Mouse (Mus musculus): ENCODE results near the gene Fam126a.
"Not testable (repeated sequence)": the region's sequence is repeated elsewhere in the genome, so short reads cannot be mapped to it uniquely, and the experiment has no call there.

Gene Fam126a

GRCm38 (mm10) chr5:23893864-23894771, 136.4 kb downstream of the Fam126a start:
- DNase-seq, result peak; percentile 73

- DNase-seq, result no peak
Measured at GRCm38 (mm10) chr5:23893156-23893863, 137.2 kb downstream of the Fam126a start.

GRCm38 (mm10) chr5:23890734-23891133, 139.8 kb downstream of the Fam126a start:
- DNase-seq, result peak; percentile 92

GRCm38 (mm10) chr5:23889461-23889860, 141.0 kb downstream of the Fam126a start:
- no peak for DNase-seq

- no peak for DNase-seq
Measured at GRCm38 (mm10) chr5:23887111-23887510, 143.4 kb downstream of the Fam126a start.

GRCm38 (mm10) chr5:23874457-23874856, 156.0 kb downstream of the Fam126a start:
- DNase-seq, result no peak

- no peak for DNase-seq
Measured at GRCm38 (mm10) chr5:23872586-23872985, 157.9 kb downstream of the Fam126a start.

- not testable (repeated sequence) for DNase-seq
Measured at GRCm38 (mm10) chr5:23871323-23871722, 159.2 kb downstream of the Fam126a start.

GRCm38 (mm10) chr5:23865941-23866340, 164.5 kb downstream of the Fam126a start:
- no peak for DNase-seq
